Mouse (Mus musculus) gastrocnemius, postnatal 36 days (tissue): ENCODE results near the gene Park7. TPM values are rescaled to one million over a fixed set of nuclear protein-coding genes. Genes with fewer than 3 reads are reported as not detected.

Experiments
- DNase-seq, 2 experiments: peaks; one replicate each; pipeline ENCODE4 v3.0.0; 2022
- intact Hi-C: fragments of 180-260 bp; cut with DNase I; formaldehyde crosslinking; loops from one replicate; pipeline ENCODE4 v1.15.1; 2025
- long read RNA-seq, 2 experiments: library from polyadenylated mRNA; stranded (forward); transcript quantifications; one replicate each; pipeline ENCODE4 v2.0.0; 2021
- total RNA-seq, 2 experiments: library from RNA; stranded (reverse); gene quantifications; 2 replicates each; pipeline ENCODE4 v1.2.3; 2021

Gene Park7
- total RNA-seq, result 100 to 1,000 TPM; 795 to 846 TPM
- long read RNA-seq, experiment 1, transcript Park7-201 (7 exons, 908 nt), result major isoform, 1,104 of 2,300 reads
- long read RNA-seq, experiment 1, transcript Park7-207 (3 exons, 472 nt), result minor isoform, 15 of 2,300 reads
- long read RNA-seq, experiment 1, partial matches to known transcripts, result 333 of 2,300 reads
- long read RNA-seq, experiment 1, other reads (novel, unspliced or antisense), result 842 of 2,300 reads
- long read RNA-seq, experiment 2, transcript Park7-201 (7 exons, 908 nt), result major isoform, 1,170 of 2,589 reads
- long read RNA-seq, experiment 2, transcript Park7-207 (3 exons, 472 nt), result minor isoform, 26 of 2,589 reads
- long read RNA-seq, experiment 2, partial matches to known transcripts, result 330 of 2,589 reads
- long read RNA-seq, experiment 2, other reads (novel, unspliced or antisense), result 1,059 of 2,589 reads

- intact Hi-C loops, result no loop called here
- peak; percentile 94 to 95 for DNase-seq
These were observed at the start of gene Park7, which contains the start of gene Tnfrsf9 for GRCm38 (mm10) chr4:150914290-150914733. Park7 (minus strand) TSS chr4:150914437. Tnfrsf9 (plus strand) TSS chr4:150914562.

DNA sequence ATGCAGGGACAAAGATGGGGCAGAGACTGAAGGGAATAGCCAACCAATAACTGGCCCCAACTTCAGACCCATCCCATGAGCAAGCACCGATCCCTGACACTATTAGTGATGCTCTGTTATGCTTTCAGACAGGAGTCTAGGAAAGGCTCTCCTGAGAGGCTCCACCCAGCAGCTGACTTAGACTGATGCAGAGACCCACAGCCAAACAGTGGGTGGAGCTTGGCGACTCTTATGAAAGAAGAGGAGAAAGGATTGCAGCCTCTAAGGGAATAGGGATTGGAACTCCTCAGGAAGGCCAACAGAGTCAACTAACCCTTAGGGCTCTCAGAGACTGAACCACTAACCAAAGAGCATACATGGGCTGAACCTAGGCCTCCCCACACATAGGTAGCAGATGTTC lies 49.5 kb upstream of the Park7 start:
- DNase-seq, result no peak
- intact Hi-C loops, result loop anchor here (10.0 kb wide), 1 partner anchor 181 kb away; no protein-coding TSS in a partner anchor

- intact Hi-C loops, result loop anchor here (10.0 kb wide), 1 partner anchor 183 kb away; no protein-coding TSS in a partner anchor
These were observed 48.0 kb upstream of the Park7 start for GRCm38 (mm10) chr4:150962231-150962630.

GRCm38 (mm10) chr4:150958536-150958935 lies 44.3 kb upstream of the Park7 start:
- no peak for DNase-seq
- intact Hi-C loops, result loop anchor here (5.0 kb wide), 1 partner anchor 36 kb away; no protein-coding TSS in a partner anchor

More at GRCm38 (mm10) chr4:150962231-150962630, 48.0 kb upstream of the Park7 start:
- DNase-seq, result no peak

DNA sequence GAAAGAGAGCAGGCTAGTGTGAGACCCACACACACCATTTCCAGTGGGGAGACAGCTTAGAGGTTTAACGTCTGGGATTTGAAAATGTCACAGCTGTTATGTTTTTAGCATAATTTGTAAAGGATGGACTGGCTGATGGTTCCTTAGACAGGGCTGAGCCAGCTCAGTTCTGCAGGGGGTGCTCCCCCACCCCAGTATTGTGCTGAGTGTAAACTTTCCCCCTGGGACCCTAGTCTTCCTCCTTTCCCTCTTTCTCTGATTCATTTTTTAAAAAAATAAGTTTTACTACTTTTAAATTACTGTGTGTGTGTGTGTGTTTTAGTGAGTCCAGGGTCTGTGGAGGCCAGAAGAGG lies 42.8 kb upstream of the Park7 start:
- intact Hi-C loops, result loop anchor here (5.0 kb wide), 1 partner anchor 35 kb away; no protein-coding TSS in a partner anchor
- DNase-seq, result no peak

DNA sequence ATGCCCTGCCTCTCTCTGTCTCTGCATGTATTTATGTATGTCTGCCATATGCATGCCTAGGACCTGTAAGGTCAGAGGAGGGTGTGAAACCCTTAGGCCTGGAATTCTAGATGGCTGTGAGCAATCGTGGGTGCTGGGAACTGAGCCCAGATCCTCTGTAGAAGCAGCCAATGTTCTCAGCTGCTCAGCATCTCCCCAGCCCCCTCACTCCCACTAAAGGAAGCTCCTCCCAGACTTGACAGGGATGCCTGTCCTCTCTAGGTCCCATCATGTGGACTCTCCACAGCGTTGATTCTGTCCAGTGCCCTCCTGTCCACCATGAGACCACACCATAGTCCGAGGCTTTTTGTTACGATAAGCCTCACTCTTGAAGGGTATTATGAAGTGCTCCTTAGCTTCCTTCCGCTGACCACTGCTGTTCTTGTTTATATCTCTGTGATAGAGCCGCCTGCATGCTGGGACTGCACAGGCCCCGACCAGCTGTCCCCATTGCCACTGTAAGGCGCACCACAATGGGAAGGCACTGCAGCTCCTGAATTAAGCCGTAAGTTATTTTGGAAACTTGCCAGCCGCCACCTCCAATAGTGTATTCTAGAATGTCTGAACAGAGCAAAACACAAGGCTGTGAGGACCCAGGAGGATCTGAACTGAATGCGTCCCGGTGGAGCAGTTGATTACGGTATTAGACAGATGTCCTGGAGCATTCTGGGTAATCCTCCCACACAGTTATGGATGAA lies 42.3 kb upstream of the Park7 start:
- intact Hi-C loops, result loop anchor here (5.0 kb wide), 1 partner anchor 34 kb away; no protein-coding TSS in a partner anchor
- no peak for DNase-seq

DNA sequence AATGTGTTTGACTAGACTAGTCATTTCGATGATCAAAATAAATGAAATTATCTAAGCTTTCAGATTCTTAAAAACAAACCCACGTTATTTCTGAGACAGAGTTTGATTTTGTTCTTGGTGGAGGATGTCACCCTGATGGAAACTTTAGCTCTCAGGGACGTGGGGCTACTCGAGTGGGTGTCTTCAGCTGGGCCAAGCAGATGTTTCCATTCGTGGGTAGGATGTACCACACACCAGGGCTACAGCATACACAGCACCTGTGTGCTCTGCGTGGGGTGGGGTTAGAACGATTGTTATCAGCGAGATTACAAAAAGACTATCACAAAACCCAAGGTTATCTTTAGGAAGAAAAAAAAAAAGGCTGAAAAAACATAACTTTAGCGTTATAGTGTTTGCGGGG lies 36.7 kb upstream of the Park7 start:
- DNase-seq, result no peak
- intact Hi-C loops, result no loop called here

- DNase-seq, result no peak
- intact Hi-C loops, result no loop called here
These were observed 30.5 kb upstream of the Park7 start for GRCm38 (mm10) chr4:150944707-150945106.

GRCm38 (mm10) chr4:150939991-150940651 lies 25.9 kb upstream of the Park7 start:
- intact Hi-C loops, result no loop called here
- DNase-seq, result no peak

GRCm38 (mm10) chr4:150938063-150938452 lies 23.8 kb upstream of the Park7 start:
- intact Hi-C loops, result no loop called here
- no peak for DNase-seq

DNA sequence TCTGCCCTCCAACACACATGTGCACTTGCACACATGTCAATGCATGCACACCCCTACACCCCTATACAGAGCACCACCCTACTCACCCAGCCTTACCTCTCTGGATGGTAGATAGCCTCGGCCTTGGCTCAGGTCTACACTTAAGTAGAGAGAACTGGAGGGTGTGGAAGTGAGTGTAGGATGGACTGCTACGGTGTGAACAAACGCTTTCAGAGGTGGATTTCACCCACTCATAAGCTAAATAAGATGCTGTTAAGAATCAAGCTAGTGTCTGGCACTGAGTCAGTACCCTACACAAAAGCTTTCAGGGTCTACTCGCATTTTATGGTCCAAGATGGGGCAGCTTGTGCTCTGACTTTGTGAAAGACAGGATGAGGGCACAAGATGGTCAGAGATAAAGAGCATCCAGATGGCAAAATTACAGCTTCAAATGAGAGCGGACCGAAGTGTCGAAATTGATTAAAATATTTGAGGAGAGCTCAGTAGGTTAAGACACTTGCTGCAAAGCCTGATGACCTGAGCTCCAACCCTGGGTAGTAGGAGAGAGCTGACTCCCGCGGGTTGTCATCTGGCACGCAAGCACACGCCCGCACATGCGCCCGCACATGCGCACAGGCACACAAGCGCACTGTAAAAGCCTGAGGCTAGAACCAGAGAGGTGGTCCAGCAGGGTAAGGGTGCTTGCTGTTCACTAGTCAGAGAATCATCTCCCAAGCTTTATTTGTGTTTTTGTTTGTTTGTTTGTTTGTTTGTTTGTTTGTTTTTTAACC lies 23.2 kb upstream of the Park7 start:
- DNase-seq, result no peak
- intact Hi-C loops, result no loop called here

GRCm38 (mm10) chr4:150933503-150933902 lies 19.3 kb upstream of the Park7 start:
- DNase-seq, result no peak
- intact Hi-C loops, result no loop called here

GRCm38 (mm10) chr4:150927789-150928188 lies 13.6 kb upstream of the Park7 start:
- no peak for DNase-seq
- intact Hi-C loops, result no loop called here

GRCm38 (mm10) chr4:150926924-150927705 lies 12.9 kb upstream of the Park7 start:
- intact Hi-C loops, result no loop called here
- DNase-seq, result no peak

- DNase-seq, result no peak
- intact Hi-C loops, result no loop called here
These were observed 11.7 kb upstream of the Park7 start for GRCm38 (mm10) chr4:150925923-150926322.

GRCm38 (mm10) chr4:150924936-150925335 lies 10.7 kb upstream of the Park7 start:
- intact Hi-C loops, result loop anchor here (5.0 kb wide), 1 partner anchor 32 kb away; no protein-coding TSS in a partner anchor

DNA sequence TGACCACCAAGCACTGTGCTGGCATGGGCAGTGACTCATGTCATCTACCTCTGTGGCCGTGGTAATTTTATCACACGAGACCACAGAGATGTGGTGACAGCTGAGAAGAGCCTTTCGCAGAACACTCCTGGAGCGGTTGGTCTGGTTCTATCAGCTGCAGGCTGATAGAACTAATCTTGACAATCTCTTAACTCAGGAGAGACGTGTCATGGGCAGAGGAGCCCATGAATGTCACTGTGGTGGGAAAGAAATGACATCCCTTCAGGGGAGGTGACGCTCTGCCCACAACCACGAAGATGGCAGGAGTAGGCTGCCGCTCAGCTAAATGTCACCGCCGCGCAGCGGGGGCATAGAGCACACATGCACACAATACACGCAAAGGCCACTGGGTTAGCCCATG lies 10.1 kb upstream of the Park7 start:
- DNase-seq, result no peak
- intact Hi-C loops, result loop anchor here (5.0 kb wide), 1 partner anchor 33 kb away; no protein-coding TSS in a partner anchor

More at GRCm38 (mm10) chr4:150924936-150925335, 10.7 kb upstream of the Park7 start:
- DNase-seq, result no peak

- intact Hi-C loops, result loop anchor here (5.0 kb wide), 1 partner anchor 36 kb away; no protein-coding TSS in a partner anchor
- DNase-seq, result no peak
These were observed 7.0 kb upstream of the Park7 start for GRCm38 (mm10) chr4:150921206-150921605.
